Mouse (Mus musculus) hindbrain, embryonic 13.5 days (tissue): ENCODE measurements at regions not wholly inside any gene's neighbourhood (a gene's known extent, or its start where the extent isn't known, plus 50 kb on each side); places are given as distances from the start of the nearest gene placed in this dataset.
A peak's percentile ranks its signal among the peaks of the same experiment; 100 is the strongest.

Experiments used
- ATAC-seq: fragments of 200-750 bp; cut with Nextera tagmentation; 2 replicates; pipeline ENCODE4 v1.8.0; 2017; ENCODE audit warnings: moderate TSS enrichment; ENCODE audit not compliant: low FRiP score
- H3K27ac ChIP-seq: fragments of 300-500 bp; sonication (generic); 2 replicates; pipeline ENCODE4 v1.5.1; 2015; ENCODE audit warnings: inconsistent platforms, mild to moderate bottlenecking, moderate library complexity
- H3K27me3 ChIP-seq: fragments of 300-500 bp; sonication (generic); 2 replicates; pipeline ENCODE4 v1.6.1; 2015; ENCODE audit warnings: mild to moderate bottlenecking, inconsistent platforms
- H3K36me3 ChIP-seq: fragments of 300-500 bp; sonication (generic); 2 replicates; pipeline ENCODE4 v1.6.1; 2015; ENCODE audit warnings: mild to moderate bottlenecking, inconsistent platforms
- H3K4me1 ChIP-seq: fragments of 300-500 bp; sonication (generic); replicated peaks from 2 replicates; pipeline ENCODE4 v1.6.1; 2015; ENCODE audit warnings: inconsistent platforms
- H3K4me2 ChIP-seq: fragments of 300-500 bp; sonication (generic); 2 replicates; pipeline ENCODE4 v1.6.1; 2015; ENCODE audit warnings: inconsistent platforms, mild to moderate bottlenecking, moderate library complexity
- H3K4me3 ChIP-seq: fragments of 300-500 bp; sonication (generic); 2 replicates; pipeline ENCODE4 v1.5.1; 2015; ENCODE audit warnings: mild to moderate bottlenecking, inconsistent platforms
- H3K9ac ChIP-seq: fragments of 300-500 bp; sonication (generic); 2 replicates; pipeline ENCODE4 v1.6.1; 2015; ENCODE audit warnings: mild to moderate bottlenecking, inconsistent platforms
- H3K9me3 ChIP-seq: fragments of 300-500 bp; sonication (generic); 2 replicates; pipeline ENCODE4 v1.6.1; 2016; ENCODE audit warnings: inconsistent platforms
- WGBS: fragments of 180-500 bp; shearing (Covaris S2); methylation state at CpG from one replicate; pipeline ENCODE4 v1.1.7; 2015; 5-methylcytosine and 5-hydroxymethylcytosine counted together

DNA sequence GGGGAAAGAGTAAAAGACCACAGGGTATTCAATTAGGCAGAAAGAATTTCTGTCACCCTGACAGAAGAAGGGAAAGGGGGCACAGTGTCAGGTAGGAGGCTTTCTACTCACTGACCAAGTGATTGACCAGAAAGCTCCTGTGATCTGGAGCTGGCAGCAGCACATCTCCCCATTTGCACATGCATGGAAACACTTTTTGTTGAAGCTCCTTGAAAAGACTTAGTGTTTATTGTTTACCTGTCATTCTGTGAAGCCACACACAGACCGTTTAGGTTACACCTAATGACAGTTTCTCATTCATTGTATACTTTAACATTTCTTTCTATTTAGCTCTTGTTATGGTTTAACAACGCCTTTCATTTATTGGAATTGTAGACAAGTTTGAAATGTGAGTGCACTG, 458.9 kb downstream of the Tmem161b start:
- Histone ChIP-seq H3K27ac (no peak overlapping the region), H3K27me3 (no peaks in the 10 kb centered on the region), H3K9ac (no peak overlapping the region), H3K9me3 (no peaks in the 10 kb centered on the region), H3K36me3 (no peaks in the 10 kb centered on the region), H3K4me1 (no peaks in the 10 kb centered on the region), H3K4me3 (no peak overlapping the region), H3K4me2 (no peak overlapping the region)
- WGBS, result 30% methylated on average over 2 of the region's 2 CpGs
- ATAC-seq, result no peak

GRCm38 (mm10) chr13:84685930-84686329, 463.8 kb downstream of the Tmem161b start:
- Histone ChIP-seq H3K27ac (no peak overlapping the region), H3K4me2 (no peak overlapping the region), H3K4me3 (no peak overlapping the region), H3K9ac (no peak overlapping the region), H3K27me3 (no peaks in the 10 kb centered on the region), H3K9me3 (no peaks in the 10 kb centered on the region), H3K4me1 (no peaks in the 10 kb centered on the region), H3K36me3 (no peaks in the 10 kb centered on the region)
- no peak for ATAC-seq
- 58% methylated on average over 2 of the region's 2 CpGs for WGBS

DNA sequence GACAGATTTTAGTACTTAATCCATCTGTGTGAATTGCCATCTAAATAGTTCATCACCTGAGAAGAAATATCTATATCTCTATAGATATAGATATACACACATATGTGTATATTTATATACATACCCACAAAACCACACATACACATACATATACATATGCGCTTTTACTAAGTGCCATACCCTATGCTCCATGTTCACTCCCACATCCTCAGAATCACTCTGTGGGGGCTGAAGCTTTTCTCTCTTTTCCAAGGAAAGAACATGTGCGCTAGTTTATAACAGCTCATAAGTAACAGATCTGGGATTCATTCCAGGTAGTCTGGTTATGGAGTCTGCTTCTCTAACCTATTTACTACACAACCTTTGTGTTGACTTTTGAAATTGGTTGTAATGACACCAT, 471.4 kb downstream of the Tmem161b start:
- Histone ChIP-seq H3K9me3 (no peaks in the 10 kb centered on the region), H3K4me2 (no peak overlapping the region), H3K9ac (no peak overlapping the region), H3K27me3 (no peaks in the 10 kb centered on the region), H3K4me1 (no peaks in the 10 kb centered on the region), H3K36me3 (no peaks in the 10 kb centered on the region), H3K4me3 (no peak overlapping the region), H3K27ac (no peak overlapping the region)
- ATAC-seq, result no peak
- 93% methylated on average over 2 of the region's 2 CpGs for WGBS

- no peak for ATAC-seq
- Histone ChIP-seq H3K27ac (no peak overlapping the region), H3K9ac (no peak overlapping the region), H3K4me3 (no peak overlapping the region), H3K4me2 (no peak overlapping the region), H3K27me3 (no peaks in the 10 kb centered on the region), H3K36me3 (no peaks in the 10 kb centered on the region), H3K9me3 (no peaks in the 10 kb centered on the region), H3K4me1 (no peaks in the 10 kb centered on the region)
- WGBS, result 68% methylated on average over 3 of the region's 3 CpGs
Observed at GRCm38 (mm10) chr13:84698472-84699080, 476.5 kb downstream of the Tmem161b start.

GRCm38 (mm10) chr13:84741231-84741630, 448.0 kb upstream of the Ccnh start:
- H3K27ac ChIP-seq, result no peak overlapping the region
- no peak overlapping the region for H3K4me3 ChIP-seq
- no peaks in the 10 kb centered on the region for H3K36me3 ChIP-seq
- 89% methylated on average over 4 of the region's 4 CpGs for WGBS
- no peaks in the 10 kb centered on the region for H3K9me3 ChIP-seq
- no peak for ATAC-seq
- no peak overlapping the region for H3K4me2 ChIP-seq
- no peaks in the 10 kb centered on the region for H3K27me3 ChIP-seq
- no peak overlapping the region for H3K9ac ChIP-seq
- H3K4me1 ChIP-seq, result no peaks in the 10 kb centered on the region

GRCm38 (mm10) chr13:84748331-84748730, 440.9 kb upstream of the Ccnh start:
- H3K27ac ChIP-seq, result no peak overlapping the region
- no peak overlapping the region for H3K4me3 ChIP-seq
- H3K36me3 ChIP-seq, result no peaks in the 10 kb centered on the region
- no peak overlapping the region for H3K4me2 ChIP-seq
- no peak for ATAC-seq
- H3K4me1 ChIP-seq, result no peaks in the 10 kb centered on the region
- no peaks in the 10 kb centered on the region for H3K9me3 ChIP-seq
- WGBS, result 93% methylated on average over 2 of the region's 2 CpGs
- H3K9ac ChIP-seq, result no peak overlapping the region
- no peaks in the 10 kb centered on the region for H3K27me3 ChIP-seq

GRCm38 (mm10) chr13:84749214-84749613, 440.0 kb upstream of the Ccnh start:
- Histone ChIP-seq H3K36me3 (no peaks in the 10 kb centered on the region), H3K27ac (no peak overlapping the region), H3K4me3 (no peak overlapping the region), H3K9ac (no peak overlapping the region), H3K4me2 (no peak overlapping the region), H3K9me3 (no peaks in the 10 kb centered on the region), H3K4me1 (no peaks in the 10 kb centered on the region), H3K27me3 (no peaks in the 10 kb centered on the region)
- 95% methylated on average over 1 of the region's 1 CpGs for WGBS
- ATAC-seq, result no peak

GRCm38 (mm10) chr13:84750136-84750535, 439.1 kb upstream of the Ccnh start:
- no peak for ATAC-seq
- Histone ChIP-seq H3K27ac (no peak overlapping the region), H3K36me3 (no peaks in the 10 kb centered on the region), H3K9ac (no peak overlapping the region), H3K4me1 (no peaks in the 10 kb centered on the region; the same call in 1 of the 2 replicates), H3K4me2 (no peak overlapping the region), H3K27me3 (no peaks in the 10 kb centered on the region), H3K4me3 (no peak overlapping the region), H3K9me3 (no peaks in the 10 kb centered on the region)
- WGBS, result 95% methylated on average over 2 of the region's 2 CpGs

- Histone ChIP-seq H3K27ac (no peak overlapping the region), H3K9ac (no peak overlapping the region), H3K4me1 (peaks cover 3% of the 10 kb centered on the region; the same call in 1 of the 2 replicates), H3K36me3 (no peaks in the 10 kb centered on the region), H3K27me3 (no peaks in the 10 kb centered on the region), H3K9me3 (no peaks in the 10 kb centered on the region), H3K4me2 (no peak overlapping the region), H3K4me3 (no peak overlapping the region)
- no peak for ATAC-seq
- 77% methylated on average over 2 of the region's 2 CpGs for WGBS
Observed at GRCm38 (mm10) chr13:84751576-84752490, 437.4 kb upstream of the Ccnh start.

- H3K27ac ChIP-seq, result no peak overlapping the region
- H3K27me3 ChIP-seq, result no peaks in the 10 kb centered on the region
- no peaks in the 10 kb centered on the region for H3K36me3 ChIP-seq
- H3K4me2 ChIP-seq, result no peak overlapping the region
- no peak overlapping the region for H3K9ac ChIP-seq
- H3K9me3 ChIP-seq, result no peaks in the 10 kb centered on the region
- WGBS, result 74% methylated on average over 4 of the region's 4 CpGs
- ATAC-seq, result no peak
- no peak overlapping the region for H3K4me3 ChIP-seq
- H3K4me1 ChIP-seq, result peaks cover 4% of the 10 kb centered on the region; the same call in 1 of the 2 replicates
Observed at GRCm38 (mm10) chr13:84752491-84752820, 436.8 kb upstream of the Ccnh start.

DNA sequence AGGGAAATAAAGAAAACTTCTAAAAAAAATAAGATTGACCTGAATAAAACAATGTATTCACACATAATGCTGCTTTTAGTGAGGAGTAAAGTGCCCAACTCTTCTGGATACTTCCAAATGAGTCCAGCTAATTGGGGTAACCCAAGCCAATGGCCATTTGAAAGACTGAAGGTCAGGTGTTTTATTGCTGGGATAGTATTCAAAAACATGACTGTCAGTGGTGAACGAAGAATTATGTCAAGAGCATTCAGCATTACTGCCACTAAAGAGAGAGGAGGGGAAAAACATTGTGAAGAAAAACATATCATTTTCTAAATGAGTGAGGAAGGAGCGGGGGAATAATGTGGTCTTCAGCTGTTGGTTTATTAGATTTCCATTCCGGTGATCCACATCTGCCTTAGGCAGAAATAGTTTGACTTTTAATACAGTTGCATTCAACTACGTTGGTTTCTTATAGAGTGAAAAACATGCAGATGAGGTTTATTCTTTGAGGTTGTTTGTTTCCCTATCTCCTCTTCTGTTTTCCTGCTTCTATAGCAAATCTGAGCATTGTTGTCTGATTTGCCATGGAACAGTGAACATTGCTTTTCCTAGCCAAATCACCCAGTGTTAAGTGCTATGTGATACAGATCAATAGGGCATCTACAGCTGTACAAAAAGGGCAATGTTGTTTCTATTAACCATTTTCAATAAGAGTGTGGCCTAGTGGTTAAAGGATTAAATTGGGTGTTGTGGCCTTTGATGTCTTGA, 435.3 kb upstream of the Ccnh start:
- Histone ChIP-seq H3K27me3 (no peaks in the 10 kb centered on the region), H3K27ac (no peak overlapping the region), H3K36me3 (no peaks in the 10 kb centered on the region), H3K9me3 (no peaks in the 10 kb centered on the region), H3K9ac (no peak overlapping the region), H3K4me1 (peaks cover 11% of the 10 kb centered on the region), H3K4me2 (no peak overlapping the region), H3K4me3 (no peak overlapping the region)
- WGBS, result 49% methylated on average over 4 of the region's 4 CpGs
- ATAC-seq, result no peak

DNA sequence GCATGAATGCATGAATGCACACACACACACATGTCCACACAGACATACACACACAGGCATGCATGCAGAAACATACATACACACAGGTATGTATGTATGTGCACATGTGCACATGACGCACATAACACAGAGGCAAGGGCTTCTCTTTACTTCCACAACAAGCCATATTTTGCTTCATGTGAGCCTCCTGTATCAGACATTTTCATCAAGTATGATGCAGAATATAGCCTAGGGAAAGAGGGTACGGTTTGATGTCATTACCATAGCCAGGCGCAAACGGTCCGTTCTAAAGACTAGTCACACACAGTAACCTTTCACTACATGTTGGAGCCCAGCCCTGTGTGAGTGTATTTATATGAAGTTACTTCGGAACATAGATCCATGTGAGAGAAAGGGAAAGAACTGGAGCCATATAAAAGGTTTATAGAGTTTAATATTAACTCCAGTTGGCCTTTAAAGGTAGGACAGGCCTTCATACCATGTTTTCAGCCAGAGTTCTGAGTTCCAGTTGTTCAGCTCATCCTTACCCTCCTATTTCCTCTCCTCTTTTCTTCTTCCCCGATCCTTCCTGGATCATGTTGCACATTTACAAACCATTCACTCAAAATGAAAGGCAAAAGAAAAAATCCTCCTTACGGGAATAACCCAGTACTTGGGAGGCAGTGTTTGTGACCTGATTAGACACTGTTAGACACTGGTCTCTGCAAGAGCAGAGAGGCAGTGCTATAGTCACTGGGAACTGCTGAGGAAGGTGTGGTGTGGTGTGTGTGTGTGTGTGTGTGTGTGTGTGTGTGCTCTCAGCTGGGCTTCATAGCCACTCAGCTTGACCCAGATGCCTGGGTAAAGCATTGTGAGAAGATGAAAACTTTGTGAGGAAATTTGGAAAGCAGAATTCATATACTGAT, 434.1 kb upstream of the Ccnh start:
- H3K9me3 ChIP-seq, result no peaks in the 10 kb centered on the region
- H3K4me3 ChIP-seq, result no peak overlapping the region
- ATAC-seq, result no peak
- H3K27ac ChIP-seq, result peak overlapping the region; percentile 40; the same call in 1 of the 2 replicates
- H3K27me3 ChIP-seq, result no peaks in the 10 kb centered on the region
- H3K4me2 ChIP-seq, result no peak overlapping the region
- 74% methylated on average over 8 of the region's 8 CpGs for WGBS
- no peaks in the 10 kb centered on the region for H3K36me3 ChIP-seq
- H3K9ac ChIP-seq, result no peak overlapping the region
- H3K4me1 ChIP-seq, result peaks cover 11% of the 10 kb centered on the region
